Mouse (Mus musculus) ES-Bruce4 (cell line): ENCODE results near the gene Pla2g4f. TPM values are rescaled to one million over a fixed set of nuclear protein-coding genes. Genes with fewer than 3 reads are reported as not detected.

Source experiments
- H3K27ac ChIP-seq: 2 replicates; pipeline ENCODE4 v1.5.1; 2012; ENCODE audit warnings: low read length, inconsistent platforms; ENCODE audit not compliant: insufficient read depth
- H3K27me3 ChIP-seq: 2 replicates; pipeline ENCODE4 v1.6.1; 2012; ENCODE audit warnings: mild to moderate bottlenecking, low read length, inconsistent platforms; ENCODE audit not compliant: control insufficient read depth, poor library complexity, insufficient read depth, severe bottlenecking
- H3K36me3 ChIP-seq: 2 replicates; pipeline ENCODE4 v1.6.1; 2012; ENCODE audit warnings: inconsistent platforms, mild to moderate bottlenecking, low read length, moderate library complexity; ENCODE audit not compliant: control insufficient read depth, poor library complexity, insufficient read depth, severe bottlenecking
- H3K4me1 ChIP-seq: one replicate; pipeline ENCODE4 v1.8.1; 2011; ENCODE audit warnings: low read length; ENCODE audit not compliant: control insufficient read depth, insufficient read depth
- H3K4me3 ChIP-seq: 2 replicates; pipeline ENCODE4 v1.5.1; 2011; ENCODE audit warnings: low read depth, mild to moderate bottlenecking, low read length
- H3K9ac ChIP-seq: 2 replicates; pipeline ENCODE4 v1.6.1; 2012; ENCODE audit warnings: low read depth, mild to moderate bottlenecking, inconsistent platforms; ENCODE audit not compliant: poor library complexity, severe bottlenecking
- H3K9me3 ChIP-seq: replicated peaks from 2 replicates; pipeline ENCODE4 v1.6.1; 2012; ENCODE audit warnings: mild to moderate bottlenecking, low read length, inconsistent platforms; ENCODE audit not compliant: control insufficient read depth, poor library complexity, insufficient read depth, severe bottlenecking
- CTCF ChIP-seq: IDR thresholded peaks from one replicate; pipeline ENCODE4 v1.8.1; 2011; ENCODE audit warnings: low read depth, low read length
- EP300 ChIP-seq: IDR thresholded peaks from 2 replicates; pipeline ENCODE4 v1.6.1; 2011; ENCODE audit warnings: low read depth, low read length; ENCODE audit not compliant: insufficient read depth
- POLR2A ChIP-seq: IDR thresholded peaks from one replicate; pipeline ENCODE4 v1.8.1; 2011; ENCODE audit warnings: low read length; ENCODE audit not compliant: insufficient read depth
- polyA plus RNA-seq: library from polyadenylated mRNA; stranded (reverse); fragments of >200 nt; gene quantifications from 2 replicates; pipeline ENCODE4 v1.2.4, GENCODE M21; 2011; ENCODE audit warnings: low read depth; ENCODE audit not compliant: missing spikeins, insufficient read depth, insufficient read length

Gene Pla2g4f
- polyA plus RNA-seq, 1 experiment = 0.39 TPM

GRCm38 (mm10) chr2:120276951-120277350 lies 37.0 kb downstream of the Pla2g4f start:
- TF ChIP-seq CTCF = no peak
- no peak for TF ChIP-seq POLR2A
- TF ChIP-seq EP300 = no peak
- Histone ChIP-seq H3K27ac (no peak overlapping the region), H3K9ac (no peak overlapping the region), H3K36me3 (no peaks in the 10 kb centered on the region), H3K9me3 (no peaks in the 10 kb centered on the region), H3K27me3 (no peaks in the 10 kb centered on the region), H3K4me1 (no peaks in the 10 kb centered on the region), H3K4me3 (no peak overlapping the region)

DNA sequence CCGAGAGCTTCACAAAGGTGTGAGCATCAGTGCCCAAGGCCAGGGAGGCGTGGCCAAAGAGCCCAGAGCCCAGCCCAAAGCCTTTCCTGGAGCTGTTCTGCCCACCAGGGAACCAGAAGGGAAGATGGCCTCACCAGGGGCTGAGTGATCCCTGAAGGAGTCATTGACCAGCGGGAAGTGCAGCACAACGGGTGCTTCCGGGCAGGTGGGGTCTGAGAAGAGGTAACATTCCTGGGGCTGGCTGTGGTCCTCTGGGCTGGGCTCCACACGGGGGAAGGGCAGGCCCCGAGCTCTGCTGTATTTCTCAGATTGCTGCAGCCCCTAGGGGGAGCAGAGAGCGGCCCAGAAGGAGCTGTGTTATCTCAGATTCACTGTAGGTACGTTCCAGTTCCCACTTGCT lies 45.3 kb downstream of the Pla2g4f start:
- H3K9me3 ChIP-seq = no peaks in the 10 kb centered on the region
- H3K4me3 ChIP-seq = peak overlapping the region; percentile 37
- H3K27me3 ChIP-seq = no peaks in the 10 kb centered on the region
- TF ChIP-seq CTCF (peak; percentile 47), EP300 (no peak)
- H3K27ac ChIP-seq = no peak overlapping the region
- H3K9ac ChIP-seq = no peak overlapping the region
- no peaks in the 10 kb centered on the region for H3K4me1 ChIP-seq
- H3K36me3 ChIP-seq = no peaks in the 10 kb centered on the region

GRCm38 (mm10) chr2:120265523-120265922 lies 48.4 kb downstream of the Pla2g4f start:
- Histone ChIP-seq H3K9me3 (no peaks in the 10 kb centered on the region), H3K27ac (no peak overlapping the region), H3K4me3 (no peak overlapping the region), H3K27me3 (no peaks in the 10 kb centered on the region), H3K9ac (no peak overlapping the region), H3K4me1 (no peaks in the 10 kb centered on the region), H3K36me3 (no peaks in the 10 kb centered on the region)
- TF ChIP-seq CTCF = no peak
- TF ChIP-seq POLR2A = no peak
- no peak for TF ChIP-seq EP300

DNA sequence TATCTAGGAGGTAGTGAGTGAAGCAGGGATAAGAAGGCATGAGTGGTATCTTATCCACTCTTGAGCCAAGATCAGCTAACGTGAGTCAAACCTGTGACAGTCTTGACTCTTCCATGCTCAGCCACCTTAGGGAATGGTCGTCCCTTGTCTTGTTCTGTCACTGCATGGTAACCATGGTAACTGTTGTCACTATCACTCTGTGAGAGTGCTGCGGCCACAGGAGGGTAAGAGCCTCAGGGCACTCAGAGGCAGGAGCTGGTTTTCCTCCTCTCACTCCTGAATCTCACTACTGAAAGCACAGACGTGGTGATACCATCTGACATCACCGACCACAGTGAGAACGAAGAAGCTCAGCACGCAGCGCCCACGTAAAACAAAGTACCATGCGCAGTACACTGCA lies 49.1 kb downstream of the Pla2g4f start:
- H3K9me3 ChIP-seq = no peaks in the 10 kb centered on the region
- H3K4me1 ChIP-seq = no peaks in the 10 kb centered on the region
- H3K4me3 ChIP-seq = no peak overlapping the region
- H3K9ac ChIP-seq = no peak overlapping the region
- H3K27me3 ChIP-seq = no peaks in the 10 kb centered on the region
- TF ChIP-seq POLR2A = no peak
- no peak for TF ChIP-seq CTCF
- no peak for TF ChIP-seq EP300
- no peak overlapping the region for H3K27ac ChIP-seq
- H3K36me3 ChIP-seq = no peaks in the 10 kb centered on the region

GRCm38 (mm10) chr2:120262876-120263275 lies 51.1 kb downstream of the Pla2g4f start:
- H3K9me3 ChIP-seq = no peaks in the 10 kb centered on the region
- no peaks in the 10 kb centered on the region for H3K4me1 ChIP-seq
- TF ChIP-seq EP300 (no peak), POLR2A (no peak), CTCF (no peak)
- H3K36me3 ChIP-seq = no peaks in the 10 kb centered on the region
- no peaks in the 10 kb centered on the region for H3K27me3 ChIP-seq
- no peak overlapping the region for H3K27ac ChIP-seq
- no peak overlapping the region for H3K9ac ChIP-seq
- no peak overlapping the region for H3K4me3 ChIP-seq

DNA sequence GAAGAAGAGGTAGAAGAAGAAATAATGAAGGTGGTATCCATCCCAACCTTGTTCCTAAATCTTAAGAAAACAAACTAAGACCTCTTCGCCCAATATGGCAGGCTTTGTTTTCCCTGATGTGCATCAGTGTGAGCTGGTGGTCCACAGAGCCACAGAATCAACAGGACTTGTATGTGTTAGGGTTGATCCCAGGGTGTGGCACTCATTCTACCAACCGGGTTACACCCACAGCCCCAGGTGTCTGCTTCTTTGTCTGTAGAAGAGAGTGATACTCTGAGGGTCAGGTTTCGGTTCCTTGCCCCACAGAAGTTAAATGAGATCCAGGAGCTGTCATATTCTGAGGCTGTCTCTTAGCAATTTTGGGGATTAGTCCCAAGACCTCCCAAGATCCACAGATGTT lies 52.6 kb downstream of the Pla2g4f start:
- TF ChIP-seq EP300 = no peak
- H3K9me3 ChIP-seq = peaks cover 4% of the 10 kb centered on the region
- no peak overlapping the region for H3K27ac ChIP-seq
- H3K4me1 ChIP-seq = no peaks in the 10 kb centered on the region
- H3K9ac ChIP-seq = no peak overlapping the region
- H3K36me3 ChIP-seq = no peaks in the 10 kb centered on the region
- H3K4me3 ChIP-seq = no peak overlapping the region
- H3K27me3 ChIP-seq = no peaks in the 10 kb centered on the region

- Histone ChIP-seq H3K27me3 (no peaks in the 10 kb centered on the region), H3K36me3 (no peaks in the 10 kb centered on the region), H3K4me3 (no peak overlapping the region), H3K27ac (no peak overlapping the region), H3K9me3 (peaks cover 4% of the 10 kb centered on the region), H3K4me1 (no peaks in the 10 kb centered on the region), H3K9ac (no peak overlapping the region)
- TF ChIP-seq EP300 (no peak), POLR2A (no peak), CTCF (no peak)
These were observed 57.7 kb downstream of the Pla2g4f start for GRCm38 (mm10) chr2:120256259-120256658.
